Mouse (Mus musculus) mature B cell (primary cell): ENCODE data around the gene Dap3.
"Not testable (repeated sequence)": the region's sequence is repeated elsewhere in the genome, so short reads cannot be mapped to it uniquely, and the experiment has no call there.

Experiments used
- in situ Hi-C: fragments of 300-500 bp; cut with MboI; formaldehyde crosslinking; loops from 2 replicates; pipeline ENCODE4 v1.14.3; 2019

The Dap3 gene

GRCm38 (mm10) chr3:88913511-88914383, 37.2 kb downstream of the Dap3 start, which contains the start of gene Msto1:
Msto1 (minus strand) TSS chr3:88913999.
- in situ Hi-C loops, result no loop called here

DNA sequence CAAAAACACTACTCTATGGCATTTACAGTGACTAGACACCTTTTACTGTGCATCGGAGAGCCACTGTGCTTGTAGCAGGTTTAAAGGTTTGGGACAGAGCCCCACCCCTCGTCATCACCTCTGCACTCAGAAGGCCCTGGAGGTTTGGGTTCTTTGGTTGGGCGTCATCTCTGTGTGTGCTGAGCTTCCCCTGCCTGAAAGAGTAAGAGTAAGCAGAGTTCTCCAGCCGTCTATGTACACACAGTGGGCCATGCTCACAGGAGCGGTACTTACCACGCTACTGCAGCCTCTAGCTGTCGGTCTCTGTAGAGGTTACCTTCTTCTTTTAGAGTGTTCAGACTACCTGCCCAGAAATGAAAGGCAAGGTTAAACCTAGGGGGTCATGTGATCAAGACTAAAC, 38.4 kb downstream of the Dap3 start:
- in situ Hi-C loops, result no loop called here

- in situ Hi-C loops, result no loop called here
Measured at GRCm38 (mm10) chr3:88906393-88907159, 44.4 kb downstream of the Dap3 start.

GRCm38 (mm10) chr3:88905741-88906140, 45.2 kb downstream of the Dap3 start:
- in situ Hi-C loops, result no loop called here

- in situ Hi-C loops, result no loop called here
Measured at GRCm38 (mm10) chr3:88905209-88905608, 45.8 kb downstream of the Dap3 start.

GRCm38 (mm10) chr3:88904803-88905202, 46.2 kb downstream of the Dap3 start:
- in situ Hi-C loops, result no loop called here

- in situ Hi-C loops, result not testable (repeated sequence)
Measured at GRCm38 (mm10) chr3:88893011-88893410, 58.0 kb downstream of the Dap3 start.

GRCm38 (mm10) chr3:88882536-88882935, 68.4 kb downstream of the Dap3 start:
- in situ Hi-C loops, result not testable (repeated sequence)
